Mouse (Mus musculus) granulocyte monocyte progenitor cell, adult 5-6 weeks (primary cell): ENCODE measurements at regions not wholly inside any gene's neighbourhood (a gene's known extent, or its start where the extent isn't known, plus 50 kb on each side); places are given as distances from the start of the nearest gene placed in this dataset.

ENCODE experiments used
- ATAC-seq: replicated peaks from 2 replicates; pipeline ENCODE4 v1.8.0; 2016; ENCODE audit warnings: mild to moderate bottlenecking, moderate TSS enrichment, inconsistent platforms; ENCODE audit not compliant: poor library complexity, severe bottlenecking

DNA sequence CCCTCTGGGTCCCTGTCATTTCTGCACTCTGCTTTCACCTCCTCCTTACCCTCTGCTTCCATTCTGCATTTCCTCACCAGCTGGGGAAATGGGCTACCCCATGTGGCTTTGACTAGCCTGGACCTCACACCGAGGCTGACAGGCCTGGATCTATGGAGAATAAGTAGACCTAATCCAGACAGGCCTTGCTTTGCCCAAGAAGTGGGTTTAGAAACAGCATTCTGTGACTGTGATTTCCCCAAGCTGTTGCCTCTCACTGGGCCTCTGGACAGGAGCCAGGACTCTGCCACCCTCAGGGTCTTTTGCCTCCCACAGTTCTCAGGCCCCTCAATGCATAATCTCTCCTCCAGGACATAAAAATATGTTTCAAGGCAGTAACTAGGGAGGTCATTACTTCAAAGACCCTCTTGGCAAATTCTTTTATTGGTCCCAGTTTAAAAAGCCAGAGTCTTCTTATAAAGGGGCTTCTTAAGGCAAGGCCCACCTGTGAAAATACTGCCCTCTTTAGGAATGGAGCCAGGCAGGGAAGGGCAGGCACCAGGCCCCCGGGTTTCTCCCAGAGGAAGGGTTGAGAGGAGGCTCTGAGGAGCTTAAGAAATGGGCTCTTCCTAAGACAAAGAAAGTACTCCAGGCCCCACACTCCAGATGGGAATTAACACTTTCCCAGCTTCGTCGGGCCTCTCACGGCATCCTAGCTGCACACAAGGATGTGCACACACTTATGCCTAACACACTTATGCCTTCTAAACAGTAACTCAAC lies 151.8 kb downstream of the Cyp26b1 start:
- ATAC-seq, result no peak

DNA sequence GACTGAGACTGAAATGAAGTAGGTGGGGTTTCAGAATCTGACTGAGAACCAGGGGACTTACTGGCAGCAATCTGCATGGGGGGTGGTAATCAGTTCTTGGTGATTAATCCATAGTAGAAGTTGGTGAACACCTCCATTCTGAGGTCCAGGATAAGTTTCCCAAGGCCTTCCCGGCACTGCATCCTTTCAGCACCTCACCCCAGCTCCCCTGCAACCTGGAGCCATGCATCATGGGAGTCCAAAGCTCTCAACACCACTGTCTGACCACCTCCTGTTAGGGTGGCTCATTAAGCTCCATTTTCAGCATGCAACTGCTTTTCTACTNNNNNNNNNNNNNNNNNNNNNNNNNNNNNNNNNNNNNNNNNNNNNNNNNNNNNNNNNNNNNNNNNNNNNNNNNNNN lies 157.0 kb downstream of the Cyp26b1 start:
- ATAC-seq, result no peak

GRCm38 (mm10) chr6:84434532-84434931 lies 159.2 kb downstream of the Cyp26b1 start:
- ATAC-seq, result no peak

GRCm38 (mm10) chr6:84431622-84431955 lies 162.1 kb downstream of the Cyp26b1 start:
- ATAC-seq, result no peak

- no peak for ATAC-seq
These were observed 162.6 kb downstream of the Cyp26b1 start for GRCm38 (mm10) chr6:84430925-84431621.

- ATAC-seq, result no peak
These were observed 163.6 kb downstream of the Cyp26b1 start for GRCm38 (mm10) chr6:84430146-84430545.

DNA sequence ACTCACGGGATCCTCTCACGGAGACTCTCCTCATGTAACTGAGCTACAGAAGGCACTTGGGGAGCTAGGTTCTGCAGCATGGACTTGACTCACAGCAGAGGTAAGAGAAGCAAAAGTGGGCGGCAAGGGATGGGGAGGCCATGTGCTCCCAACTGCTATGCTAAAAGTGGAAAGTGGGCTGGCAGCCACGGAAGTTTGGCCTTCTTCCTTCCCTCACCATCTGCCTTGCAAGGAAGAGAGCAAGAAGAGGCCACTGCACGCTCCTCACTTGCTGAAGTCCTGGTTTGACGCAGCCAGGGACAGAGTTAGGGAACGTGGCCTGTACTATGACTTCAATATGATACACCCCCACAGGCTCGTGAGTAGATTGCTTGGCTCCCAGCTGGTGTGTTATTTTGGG lies 164.5 kb downstream of the Cyp26b1 start:
- ATAC-seq, result no peak

- ATAC-seq, result no peak
These were observed 167.0 kb downstream of the Cyp26b1 start for GRCm38 (mm10) chr6:84426691-84427090.

GRCm38 (mm10) chr6:84425823-84426222 lies 167.9 kb downstream of the Cyp26b1 start:
- ATAC-seq, result peak; percentile 68; the same call in 1 of the 2 replicates

GRCm38 (mm10) chr6:84422946-84423345 lies 170.8 kb downstream of the Cyp26b1 start:
- no peak for ATAC-seq

DNA sequence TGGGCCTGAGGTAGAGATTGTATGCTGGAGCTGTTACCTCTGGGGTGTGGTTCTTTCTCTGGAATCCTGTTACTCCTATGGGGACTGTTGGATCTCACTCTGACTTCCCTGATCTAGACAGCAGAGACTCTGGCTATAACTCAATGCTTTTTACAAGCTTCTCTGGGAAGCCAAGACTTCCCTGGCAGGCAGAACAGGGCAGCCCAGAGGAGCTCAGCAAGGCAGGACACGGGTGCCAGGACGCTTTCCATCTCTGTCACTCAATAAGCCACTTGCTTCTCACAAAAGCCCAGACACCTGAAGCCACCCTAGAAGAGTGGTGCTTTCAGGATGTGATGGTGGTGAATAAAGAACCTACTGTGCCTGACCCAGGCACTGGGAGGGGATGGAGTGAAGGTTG lies 174.0 kb downstream of the Cyp26b1 start:
- ATAC-seq, result no peak

DNA sequence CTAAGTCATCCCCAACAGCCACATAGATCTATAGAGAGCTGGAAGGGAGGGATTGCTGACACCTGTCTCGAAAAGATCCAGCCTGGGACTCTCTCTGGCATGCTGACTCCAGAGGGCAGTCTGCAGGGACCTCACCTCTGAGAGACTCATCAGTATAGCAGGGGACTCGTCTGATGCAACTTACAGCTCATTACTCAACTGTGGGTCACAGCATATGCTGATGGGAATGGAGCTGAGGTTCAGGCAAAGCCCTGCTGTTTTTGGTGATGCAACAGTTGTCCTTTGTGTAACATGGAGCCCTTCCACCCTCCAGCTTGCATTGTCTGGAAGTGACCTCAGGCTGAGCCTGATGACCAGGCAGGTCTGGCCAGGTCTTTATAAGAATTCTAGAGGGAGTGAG lies 174.4 kb downstream of the Cyp26b1 start:
- peak; percentile 61 for ATAC-seq

GRCm38 (mm10) chr6:84416992-84417636 lies 176.6 kb downstream of the Cyp26b1 start:
- no peak for ATAC-seq

- ATAC-seq, result no peak
These were observed 179.3 kb downstream of the Cyp26b1 start for GRCm38 (mm10) chr6:84414400-84414799.

GRCm38 (mm10) chr6:84409863-84410513 lies 183.7 kb downstream of the Cyp26b1 start:
- ATAC-seq, result no peak

- no peak for ATAC-seq
These were observed 185.2 kb downstream of the Cyp26b1 start for GRCm38 (mm10) chr6:84408513-84408912.

DNA sequence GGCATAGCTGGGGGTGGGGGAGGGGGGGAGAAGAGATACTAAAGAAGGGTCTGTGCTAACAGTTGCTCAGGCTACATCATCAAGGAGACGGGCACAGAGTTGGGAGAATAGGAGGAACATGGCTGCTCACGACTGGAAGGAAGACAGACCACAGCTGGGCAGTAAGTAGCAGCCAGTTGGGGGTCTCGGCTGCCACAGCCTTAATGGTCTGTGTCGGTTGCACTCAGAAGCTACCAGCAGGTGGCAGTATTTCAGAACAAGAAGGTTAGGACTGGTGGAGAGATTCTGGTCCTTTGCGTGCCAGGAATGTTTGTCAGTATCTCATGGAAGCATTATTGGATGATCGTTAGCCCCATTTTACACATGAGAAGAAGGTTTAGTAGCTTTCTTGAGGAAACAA lies 185.9 kb downstream of the Cyp26b1 start:
- ATAC-seq, result peak; percentile 53

DNA sequence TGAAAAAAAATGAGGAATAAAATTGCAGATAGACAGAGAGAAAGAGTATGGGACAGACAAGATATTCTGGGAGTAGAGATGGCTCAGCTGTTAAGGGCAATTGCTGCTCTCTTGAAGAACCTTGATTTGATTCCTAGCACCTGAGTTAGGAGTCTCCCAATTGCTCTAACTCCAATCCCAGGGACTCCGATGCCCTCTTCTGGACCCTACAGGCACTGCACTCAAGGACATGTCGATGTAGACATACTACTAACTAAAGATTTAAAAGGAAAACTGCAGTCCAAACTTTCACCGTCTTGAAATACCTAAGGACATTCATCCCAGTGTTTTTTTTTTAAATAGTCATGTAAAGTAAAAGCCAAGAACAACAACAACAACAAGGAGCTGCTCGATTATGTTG lies 189.0 kb downstream of the Cyp26b1 start:
- no peak for ATAC-seq

DNA sequence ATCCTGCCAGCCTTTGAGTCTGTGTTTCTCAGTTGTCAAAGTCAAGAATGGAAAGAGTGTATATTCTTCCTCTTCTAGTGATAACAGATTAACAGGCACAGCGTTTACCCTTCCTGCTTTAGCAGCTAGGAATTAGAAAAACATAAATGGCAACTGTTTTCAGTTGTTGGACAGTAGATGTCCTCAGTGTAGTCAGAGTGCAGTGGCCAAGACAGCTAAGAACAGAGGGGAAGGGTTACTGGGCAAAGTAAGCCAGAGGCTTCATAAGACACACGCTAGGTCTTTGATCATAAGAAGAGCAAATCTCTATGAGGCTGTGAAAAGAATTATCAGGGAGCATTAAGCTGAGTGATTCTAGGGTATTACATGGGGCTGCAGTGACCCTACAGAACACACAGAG lies 191.3 kb downstream of the Cyp26b1 start:
- ATAC-seq, result no peak

GRCm38 (mm10) chr6:84394496-84395090 lies 199.1 kb downstream of the Cyp26b1 start:
- ATAC-seq, result no peak
